Mouse (Mus musculus) NIH3T3 (cell line): ENCODE data around the gene Appl2.

Experiments used
- DNase-seq: peaks from one replicate; pipeline ENCODE4 v3.0.0-alpha.2; 2012; ENCODE audit warnings: low read depth

Appl2 gene

GRCm38 (mm10) chr10:83565449-83566441 is 82.8 kb downstream of the Appl2 start:
- peak; percentile 38 for DNase-seq

- no peak for DNase-seq
Observed at GRCm38 (mm10) chr10:83563005-83563404, 85.5 kb downstream of the Appl2 start.
